Mouse (Mus musculus): ENCODE data around the gene Nipsnap1.

The Nipsnap1 gene

DNA sequence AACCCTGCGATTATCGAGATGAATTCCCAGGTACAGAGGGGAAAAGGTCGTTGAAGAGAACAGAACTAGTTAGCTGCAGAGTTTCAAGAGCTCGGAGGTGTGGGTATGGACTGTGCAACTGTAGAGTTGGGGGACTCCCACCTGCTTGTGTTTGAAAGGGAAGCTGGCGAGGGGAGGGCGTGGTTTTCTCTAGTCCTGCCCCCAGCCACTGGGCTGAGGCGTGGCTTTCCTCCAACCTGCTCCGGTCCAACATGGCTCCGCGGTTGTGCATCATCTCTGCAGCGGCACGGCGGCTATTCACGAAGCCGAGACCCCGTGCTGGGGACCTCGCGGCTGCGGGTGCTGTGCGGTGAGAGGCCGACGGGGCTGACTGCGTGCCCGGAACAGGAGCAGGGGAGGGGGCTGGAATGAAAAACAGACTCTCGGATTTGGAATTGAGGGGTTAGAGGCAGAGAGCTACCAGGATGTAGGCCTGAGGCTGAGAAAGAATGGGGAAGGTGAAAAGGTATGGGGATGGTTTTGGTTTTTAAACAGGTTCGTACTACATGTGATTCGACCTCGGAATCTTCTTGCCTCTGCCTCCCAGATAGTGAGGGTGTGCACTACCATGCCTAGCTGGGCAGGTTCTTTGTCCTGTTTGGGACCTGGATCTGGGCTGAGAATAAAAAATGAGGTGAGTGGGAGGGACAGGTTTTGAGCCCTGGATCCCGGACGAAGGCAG lies at the start of gene Nipsnap1:
TSS of gene Nipsnap1 (plus strand) at position 197 of the 721 bp plus-strand sequence.
- peak; percentile 70 for DNase-seq (ENCODE audit: low spot score)

DNA sequence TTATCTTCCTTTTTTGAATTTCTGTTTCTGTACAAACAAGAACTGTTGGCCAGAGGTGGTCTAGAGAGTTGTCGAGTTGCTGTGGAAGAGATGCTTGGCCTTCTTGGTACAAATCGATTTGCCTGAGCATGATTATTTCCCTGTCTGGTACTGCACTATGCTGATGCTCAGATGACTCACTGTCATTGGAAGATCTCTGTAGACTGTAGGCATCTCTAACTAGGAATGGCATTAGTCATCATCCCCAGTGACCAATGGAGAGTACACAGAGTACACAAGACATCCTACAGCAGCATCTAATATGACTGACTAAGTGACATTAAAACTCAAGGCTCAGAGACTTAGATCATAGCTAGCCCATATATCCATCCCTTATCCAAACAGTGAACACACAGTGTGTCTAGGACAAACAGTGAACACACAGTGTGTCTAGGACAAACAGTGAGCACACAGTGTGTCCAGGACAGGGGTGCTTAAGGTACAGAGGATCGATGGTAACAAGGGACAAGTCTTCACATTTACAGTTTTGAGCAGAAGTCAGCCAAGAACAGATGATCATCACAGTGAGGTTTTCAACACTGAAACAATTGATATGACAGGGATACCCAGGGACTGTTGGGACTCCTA lies 47.5 kb upstream of the Nipsnap1 start:
- no peak for DNase-seq (ENCODE audit: low spot score)

DNA sequence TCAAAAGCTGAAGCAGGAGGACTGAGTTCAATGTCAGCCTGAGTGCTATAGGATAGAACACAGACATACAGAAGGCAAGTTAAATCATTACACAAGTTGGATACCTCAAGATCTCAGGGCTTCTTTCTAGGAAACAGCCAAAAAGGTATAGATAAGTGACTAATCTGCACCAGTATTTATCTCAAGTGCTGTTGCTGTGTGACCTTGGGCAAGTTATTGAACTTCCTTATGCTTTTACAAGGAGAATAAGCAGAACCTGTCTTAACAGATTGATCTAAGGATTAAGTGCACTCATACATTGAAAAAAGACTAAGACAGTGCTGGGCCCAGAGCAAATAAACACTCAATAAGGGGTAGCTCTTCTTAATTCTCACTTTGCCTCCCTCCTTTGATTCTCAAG lies 46.4 kb upstream of the Nipsnap1 start:
- DNase-seq (ENCODE audit: low spot score): no peak

DNA sequence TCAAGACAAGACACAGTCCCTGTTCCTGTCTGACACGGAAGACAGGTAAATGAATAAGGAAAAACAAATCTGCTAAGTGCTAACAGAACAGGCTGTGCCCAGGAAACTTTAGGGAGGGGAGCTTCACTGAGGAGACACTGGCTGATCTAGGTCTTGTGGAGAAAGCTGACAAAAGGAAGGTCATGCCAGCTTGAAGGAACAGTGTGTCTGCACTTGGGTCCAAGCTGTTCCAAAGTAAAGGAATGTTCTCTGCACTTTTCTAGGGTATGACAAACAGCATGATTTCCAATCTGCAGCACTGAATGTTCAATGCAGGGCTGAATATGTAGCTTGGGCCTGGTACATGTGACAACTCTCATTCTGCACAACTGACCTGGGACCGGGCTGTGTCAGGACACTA lies 45.8 kb upstream of the Nipsnap1 start:
- no peak for DNase-seq (ENCODE audit: low spot score)

DNA sequence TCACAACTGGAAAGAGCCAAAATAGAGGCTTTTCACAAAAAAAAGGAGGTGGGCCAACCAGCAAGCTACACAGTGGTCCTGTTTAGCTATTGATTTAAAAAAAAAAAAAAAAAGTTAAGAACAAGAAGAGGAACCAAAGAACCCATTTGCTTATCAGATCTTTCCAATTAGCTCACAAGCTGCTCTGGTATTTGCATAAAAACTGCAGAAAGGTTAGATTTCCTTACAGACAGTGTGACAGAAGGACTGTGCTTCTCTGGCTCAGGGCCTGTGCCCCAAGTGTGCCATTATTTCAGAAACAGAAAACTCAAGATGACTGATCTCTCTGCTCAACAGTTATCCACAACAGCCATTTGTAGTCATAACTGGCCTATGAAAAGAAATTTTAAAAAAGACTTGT lies 42.7 kb upstream of the Nipsnap1 start:
- DNase-seq (ENCODE audit: low spot score): no peak

DNA sequence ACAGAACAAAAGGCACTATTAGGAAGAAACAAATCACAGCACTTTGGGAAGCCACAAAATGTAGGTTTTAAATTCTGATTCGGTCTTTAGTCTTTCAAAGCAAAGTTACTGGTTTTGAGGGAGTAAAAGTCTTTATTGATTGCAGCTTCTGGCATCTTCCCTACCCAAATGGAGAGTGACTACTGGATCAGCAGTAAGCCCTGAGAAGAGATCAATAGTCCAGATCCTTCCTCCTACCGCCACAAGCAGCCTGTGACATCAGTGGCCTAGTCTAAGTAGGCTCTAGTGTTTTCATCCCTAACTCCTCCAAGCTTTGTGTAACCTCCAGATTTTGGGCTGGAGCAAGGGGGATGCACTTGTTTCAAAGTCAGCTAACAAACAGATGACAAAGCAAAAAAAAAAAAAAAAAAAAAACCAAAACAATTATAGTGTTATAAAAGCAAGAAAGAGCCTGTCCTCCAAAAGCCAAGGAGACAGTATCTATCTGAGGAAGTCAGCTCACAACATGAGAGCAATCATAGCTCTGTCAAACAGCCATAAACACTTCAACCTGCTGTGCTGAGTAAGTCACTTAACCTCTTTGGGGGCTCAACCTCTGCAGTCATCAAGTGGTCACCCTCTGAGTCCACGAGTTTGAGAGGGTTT lies 40.3 kb upstream of the Nipsnap1 start:
- no peak for DNase-seq (ENCODE audit: low spot score)

DNA sequence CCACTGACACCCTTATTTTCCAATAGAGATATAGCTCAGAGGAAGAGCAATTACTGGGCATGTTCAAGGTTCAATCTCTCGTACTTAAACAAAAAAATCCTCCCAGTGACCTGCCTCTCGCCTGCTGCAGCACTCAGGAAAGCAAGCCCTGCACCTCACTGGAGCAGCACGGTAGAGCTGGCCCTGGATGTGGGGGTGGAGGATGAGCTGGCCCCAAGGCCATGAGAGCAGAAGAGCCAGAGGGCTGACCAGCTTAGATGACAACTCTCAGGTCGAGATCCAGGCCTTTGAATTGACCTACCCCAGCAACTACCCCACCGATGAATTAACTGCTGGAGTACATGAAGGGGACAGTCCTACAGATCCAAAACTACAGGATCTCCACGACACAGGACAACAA lies 38.3 kb upstream of the Nipsnap1 start:
- DNase-seq (ENCODE audit: low spot score): no peak

DNA sequence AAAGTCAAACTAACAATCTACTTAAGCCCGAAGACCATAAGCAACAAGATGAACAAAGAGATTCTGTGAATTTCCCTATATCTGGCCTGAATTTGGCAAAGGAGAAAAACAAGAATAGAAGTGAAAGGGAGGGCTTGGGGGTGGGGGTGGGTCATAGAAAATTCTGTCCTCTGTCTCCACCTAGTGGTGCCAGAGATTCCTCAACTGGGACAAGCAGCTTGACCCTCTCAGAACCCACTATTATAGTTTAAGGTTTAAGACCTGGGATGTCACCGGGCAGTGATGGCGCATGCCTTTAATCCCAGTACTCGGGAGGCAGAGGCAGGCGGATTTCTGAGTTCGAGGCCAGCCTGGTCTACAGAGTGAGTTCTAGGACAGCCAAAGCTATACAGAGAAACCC lies 37.0 kb upstream of the Nipsnap1 start:
- no peak for DNase-seq (ENCODE audit: low spot score)

DNA sequence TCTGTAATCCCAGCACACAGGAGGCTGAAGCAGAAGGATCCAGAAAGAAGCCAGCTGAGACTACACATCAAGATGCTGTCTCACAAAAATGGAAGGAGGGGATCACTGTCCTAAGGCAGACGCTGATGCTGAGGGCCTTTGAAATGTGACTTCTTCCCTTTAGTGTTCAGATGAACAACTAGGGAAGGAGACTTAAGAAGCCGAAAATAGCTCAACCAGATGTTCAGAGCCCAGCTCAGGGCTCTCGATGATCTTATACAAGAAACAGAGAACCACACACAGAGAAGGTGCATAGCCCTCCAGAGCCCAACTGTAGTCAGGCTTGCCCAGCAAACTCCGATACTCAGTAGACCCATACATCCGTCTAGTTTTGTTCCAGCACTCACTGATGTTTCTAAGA lies 36.4 kb upstream of the Nipsnap1 start:
- DNase-seq (ENCODE audit: low spot score): no peak

DNA sequence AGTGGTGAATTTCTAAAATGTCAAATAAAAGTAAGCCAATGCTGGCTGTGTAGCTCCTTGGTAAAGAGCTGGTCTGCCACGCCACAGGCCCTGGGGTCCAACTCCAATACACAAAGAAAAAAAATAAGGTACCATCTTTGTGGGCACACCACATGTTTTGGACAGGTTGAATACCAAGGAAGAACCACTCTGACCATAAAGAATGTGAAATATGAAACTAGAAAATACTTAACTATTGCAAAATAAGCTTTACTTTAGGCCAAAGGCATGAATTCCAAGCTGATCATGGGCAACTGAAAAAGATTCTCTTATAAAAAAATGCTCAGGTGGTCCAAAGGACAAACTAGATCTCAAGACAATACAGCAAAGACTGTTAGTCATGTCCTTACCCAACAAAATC lies 35.5 kb upstream of the Nipsnap1 start:
- DNase-seq (ENCODE audit: low spot score): no peak

DNA sequence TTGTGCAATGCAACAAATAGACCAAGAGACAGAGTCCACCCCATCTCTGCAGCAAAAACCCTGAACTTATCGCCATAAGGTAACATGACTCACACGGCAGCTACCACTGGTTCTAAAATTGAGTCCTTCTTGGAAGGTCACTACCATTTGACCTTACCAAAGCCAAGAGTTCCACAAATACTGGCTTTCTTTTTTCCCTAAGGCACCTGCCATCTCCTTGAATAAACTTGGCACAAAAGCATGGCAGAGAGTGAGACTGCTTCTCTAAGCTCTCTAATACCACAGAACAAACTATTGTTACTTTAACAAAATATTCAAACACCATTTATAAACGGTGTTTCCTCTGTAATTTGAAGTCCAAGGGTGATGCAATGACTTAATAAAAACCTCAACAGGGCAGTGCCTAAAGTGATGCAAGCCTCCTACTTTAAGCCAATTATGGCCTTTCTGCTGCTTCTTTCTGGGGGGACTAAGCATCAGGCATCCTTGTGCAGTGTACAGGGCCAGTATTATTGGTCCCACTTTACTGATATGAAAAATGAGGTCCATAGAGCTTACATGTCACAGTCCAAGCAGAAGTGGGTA lies 32.7 kb upstream of the Nipsnap1 start:
- DNase-seq (ENCODE audit: low spot score): no peak

DNA sequence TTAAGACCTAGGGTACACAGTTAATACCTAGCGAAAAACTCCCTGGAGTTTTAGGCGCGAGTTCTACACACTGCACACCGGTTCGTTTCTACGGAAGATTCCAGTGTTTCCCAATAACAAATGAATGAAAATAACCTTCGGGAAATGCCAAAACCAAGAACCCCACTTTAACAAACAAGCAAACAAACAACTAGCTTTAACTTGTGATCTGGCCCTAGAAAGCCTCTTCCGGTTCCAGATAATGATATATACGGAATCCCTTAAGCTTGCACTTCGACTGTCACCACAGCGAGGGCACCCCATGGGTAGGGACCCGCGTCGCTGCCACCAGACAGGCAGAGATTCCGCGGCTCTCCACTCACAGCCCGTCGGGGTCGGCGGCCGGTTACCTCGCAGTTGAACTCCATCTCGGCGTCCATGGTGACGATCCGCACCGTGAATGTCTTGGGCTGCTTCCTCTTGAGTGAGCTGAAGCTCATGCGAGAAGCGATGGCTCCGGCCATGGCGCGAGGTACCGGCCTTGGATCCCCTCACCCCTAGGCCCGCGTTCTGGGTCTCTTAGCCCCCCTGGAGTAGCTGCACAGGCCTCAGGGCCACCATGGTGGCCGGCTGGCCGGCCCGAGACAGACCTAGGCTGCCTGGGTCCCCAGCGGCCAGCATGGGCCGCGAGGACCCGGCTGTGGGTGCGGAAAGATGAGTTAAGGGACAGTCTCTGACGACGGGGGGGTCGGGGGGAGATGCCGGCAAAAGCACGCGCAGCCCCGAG lies 25.1 kb upstream of the Nipsnap1 start:
- DNase-seq (ENCODE audit: low spot score): peak; percentile 49

DNA sequence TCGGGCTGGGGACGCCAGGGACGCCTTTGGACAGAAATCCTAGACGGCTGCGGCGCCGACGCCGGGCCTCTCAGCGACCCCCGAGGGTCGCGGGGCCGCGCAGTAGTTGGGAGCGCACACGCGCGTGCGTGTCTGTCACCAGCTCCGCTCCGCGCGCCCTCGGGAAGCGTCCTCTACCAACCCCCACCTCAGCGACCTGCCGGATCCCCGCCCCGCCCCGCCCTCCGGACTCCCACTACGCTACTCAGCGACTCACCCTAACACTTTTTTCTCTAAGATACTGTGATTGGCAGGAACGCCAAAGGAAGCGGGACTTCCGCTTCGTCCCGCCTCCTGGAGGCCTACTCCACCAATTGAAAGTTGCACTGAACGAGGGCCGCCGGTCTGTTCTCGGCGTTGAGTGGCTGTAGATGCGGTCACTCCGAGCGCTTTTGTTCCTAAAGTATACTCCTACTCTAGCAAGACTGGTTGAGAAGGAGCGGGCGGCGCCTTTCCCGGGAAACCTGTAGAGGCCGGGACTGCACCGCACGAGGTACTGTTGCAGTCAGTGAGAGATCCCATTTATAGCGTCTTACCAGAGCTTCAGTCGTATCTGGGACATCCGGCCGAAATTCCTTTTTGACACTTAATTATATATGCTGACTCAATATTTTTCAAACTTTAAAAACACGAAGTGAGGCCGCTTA lies 24.4 kb upstream of the Nipsnap1 start, which contains the start of gene Nf2:
TSS of gene Nf2 (minus strand) at position 279 of the 686 bp plus-strand sequence.
- peak; percentile 91 for DNase-seq (ENCODE audit: low spot score)

DNA sequence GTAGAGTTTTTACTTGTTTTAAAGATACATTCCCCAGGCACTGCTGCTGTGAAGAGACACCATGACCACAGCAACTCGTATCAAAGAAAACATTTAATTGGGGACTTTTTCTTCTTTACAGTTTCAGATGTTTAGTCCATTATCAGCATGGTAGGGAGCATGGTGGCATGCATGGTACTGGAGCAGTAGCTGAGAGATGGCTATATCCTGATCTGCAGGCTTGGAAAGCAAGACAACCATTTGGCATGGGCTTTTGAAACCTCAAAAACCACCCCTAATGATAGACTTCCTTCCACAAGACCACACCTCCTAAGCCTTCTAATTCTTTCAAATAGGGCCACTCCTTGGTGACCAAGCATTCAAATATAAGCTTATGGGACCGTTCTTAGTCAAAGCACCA lies 23.3 kb upstream of the Nipsnap1 start:
- DNase-seq (ENCODE audit: low spot score): no peak

DNA sequence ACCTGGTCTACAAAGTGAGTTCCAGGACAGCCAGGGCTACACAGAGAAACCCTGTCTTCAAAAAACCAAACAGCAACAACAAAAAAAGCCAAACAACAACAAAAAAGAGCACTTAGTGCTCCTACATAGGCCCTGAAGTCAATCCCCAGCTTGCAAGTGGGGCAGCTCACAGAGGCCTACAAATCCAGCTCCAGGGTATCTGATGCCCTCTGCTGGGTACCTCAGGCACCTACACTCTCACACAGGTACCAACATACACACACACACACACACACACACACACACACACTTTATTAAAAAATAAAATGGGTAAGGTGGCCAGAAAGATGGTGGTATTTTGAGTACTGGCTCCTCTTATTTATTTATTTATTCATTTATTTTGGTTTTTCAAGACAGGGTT lies 20.7 kb upstream of the Nipsnap1 start:
- DNase-seq (ENCODE audit: low spot score): no peak

DNA sequence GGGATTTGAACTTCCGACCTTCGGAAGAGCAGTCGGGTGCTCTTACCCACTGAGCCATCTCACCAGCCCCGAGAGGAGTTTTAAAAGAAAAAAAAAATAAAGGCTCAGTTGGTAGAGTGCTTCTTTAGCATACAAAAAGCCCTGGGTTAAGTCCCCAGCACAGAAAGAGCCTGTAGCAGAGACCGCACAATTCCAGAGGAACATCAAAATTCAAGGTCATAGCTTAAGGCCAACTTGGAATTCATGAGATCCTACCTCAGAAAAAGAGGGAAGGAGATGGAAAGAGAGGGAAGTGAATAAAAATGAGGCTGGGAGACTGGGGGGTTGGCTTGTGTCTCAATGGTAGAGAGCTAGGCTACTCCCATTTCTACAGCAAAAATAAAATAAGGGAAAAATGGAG lies 19.6 kb upstream of the Nipsnap1 start:
- DNase-seq (ENCODE audit: low spot score): no peak

DNA sequence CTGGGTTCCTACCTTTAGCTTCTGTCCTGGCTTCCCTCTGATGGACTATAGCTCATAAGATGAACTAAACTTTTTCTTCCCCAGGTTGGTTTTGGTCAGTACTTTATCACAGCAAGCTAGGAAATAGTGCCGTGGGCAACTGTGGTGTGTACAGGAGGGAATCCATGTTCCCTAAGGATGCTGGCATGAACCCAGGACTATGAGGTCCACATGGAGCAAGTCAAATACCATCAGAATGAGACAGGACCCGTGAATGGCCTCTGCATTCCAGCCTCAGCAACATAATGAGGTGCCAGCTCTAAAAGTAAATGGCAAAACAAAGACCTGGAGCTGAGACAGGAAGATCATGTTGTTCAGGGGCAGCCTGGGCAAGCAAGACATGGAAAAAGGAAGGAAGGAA lies 15.3 kb upstream of the Nipsnap1 start:
- no peak for DNase-seq (ENCODE audit: low spot score)

DNA sequence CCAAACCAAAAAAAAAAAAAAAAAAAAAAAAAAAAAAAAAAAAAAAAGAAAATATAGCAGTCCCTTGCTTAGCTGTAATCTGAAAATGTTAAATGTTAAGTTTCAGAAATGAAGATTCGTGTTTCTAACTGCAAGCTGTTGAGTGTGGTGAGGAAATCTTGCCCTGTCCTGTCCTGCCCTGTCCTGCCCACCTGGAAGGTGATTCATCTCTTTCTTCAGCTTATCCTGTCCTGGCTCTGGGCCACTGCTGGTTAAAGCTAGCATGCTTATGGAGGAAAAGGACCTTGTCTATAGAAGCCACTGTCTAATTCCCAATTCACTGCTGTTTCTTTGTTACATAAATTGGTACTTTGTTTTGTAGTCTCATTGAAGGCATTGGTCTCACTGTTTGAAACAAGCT lies 12.8 kb upstream of the Nipsnap1 start:
- DNase-seq (ENCODE audit: low spot score): no peak

DNA sequence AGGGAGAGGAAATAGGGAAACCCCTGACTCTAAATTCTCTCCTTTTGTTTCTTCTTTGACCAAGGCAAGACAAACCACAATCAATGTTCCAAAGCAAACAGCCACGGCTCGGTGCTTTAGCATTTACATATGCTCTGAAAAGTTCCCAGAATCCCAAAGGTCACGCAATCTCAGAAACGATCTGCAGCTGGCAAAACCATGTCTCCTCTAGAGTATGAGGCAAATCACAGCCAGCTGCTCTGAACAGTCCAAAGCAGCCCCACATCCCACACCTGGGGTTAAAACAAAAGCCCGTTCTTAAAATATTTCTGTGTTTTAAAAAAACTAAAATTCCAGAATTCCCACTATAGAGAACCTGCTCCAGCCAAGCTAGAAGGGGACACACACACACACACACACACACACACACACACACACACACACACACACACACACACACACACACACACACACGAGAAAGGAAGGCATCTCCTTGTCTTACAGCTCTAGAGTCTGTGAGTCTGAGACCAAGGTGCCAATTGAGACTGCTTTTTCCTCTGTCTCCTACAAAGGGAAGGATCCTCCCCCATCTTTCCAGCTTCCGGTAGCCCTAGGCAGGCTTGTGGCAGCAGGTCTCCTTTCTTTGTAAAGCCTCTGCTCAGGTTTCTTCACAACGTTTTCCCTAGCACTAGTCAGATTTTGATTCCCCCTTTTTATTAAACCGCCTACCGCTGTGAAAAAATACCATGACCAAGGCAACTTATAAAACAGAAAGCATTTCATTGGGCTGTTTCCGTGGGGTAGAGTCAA lies 11.7 kb upstream of the Nipsnap1 start:
- no peak for DNase-seq (ENCODE audit: low spot score)

DNA sequence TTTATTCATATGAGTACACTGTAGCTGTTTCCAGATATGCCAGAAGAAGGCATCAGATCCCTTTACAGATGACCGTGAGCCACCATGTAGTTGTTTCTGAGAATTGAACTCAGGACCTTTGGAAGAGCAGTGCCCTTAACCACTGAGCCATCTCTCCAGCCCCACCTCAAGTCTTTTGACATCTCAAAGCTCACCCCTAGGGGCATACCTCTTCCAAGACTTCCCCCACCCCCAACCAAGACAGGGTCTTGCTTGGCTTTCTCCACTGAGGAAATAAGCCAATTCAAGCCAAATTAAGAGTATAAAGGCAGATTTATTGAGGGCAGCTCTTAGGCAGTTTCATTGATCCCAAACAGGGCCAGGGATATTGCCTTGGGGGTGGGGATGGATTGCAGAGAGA lies 11.0 kb upstream of the Nipsnap1 start:
- no peak for DNase-seq (ENCODE audit: low spot score)
